Mouse (Mus musculus): ENCODE data around the gene Pigc. TPM values are rescaled to one million over a fixed set of nuclear protein-coding genes. Genes with fewer than 3 reads are reported as not detected.
A peak's percentile ranks its signal among the peaks of the same experiment; 100 is the strongest.

Pigc gene
- 35.7 and 36.9 TPM in 2 replicates for polyA plus RNA-seq (2015; fragmentation: Nextera tagmentation; extraction: Ambion mirVana)

GRCm38 (mm10) chr1:161968589-161969407 lies at the start of gene Pigc:
Gene Pigc (plus strand): TSS chr1:161969186.
- H3K4me2 ChIP-seq (ENCODE audit: low read length) = peak within 1 kb of the TSS; percentile 74
- H3K36me3 ChIP-seq (ENCODE audit: control insufficient read depth, insufficient read depth) = no peaks in the 10 kb centered on the region
- H3K4me1 ChIP-seq (replicated peaks; ENCODE audit: control insufficient read depth, insufficient read depth, low read length) = peaks cover 11% of the 10 kb centered on the region
- no peaks in the 10 kb centered on the region for H3K27me3 ChIP-seq (replicated peaks; ENCODE audit: control insufficient read depth, insufficient read depth, low read length)
- ATAC-seq = peak; percentile 99
- H3K4me3 ChIP-seq (replicated peaks; ENCODE audit: low read length) = peak within 1 kb of the TSS; percentile 82
- H3K9ac ChIP-seq (replicated peaks; ENCODE audit: low read depth, low read length) = peak within 1 kb of the TSS; percentile 80
- H3K9me3 ChIP-seq (ENCODE audit: control insufficient read depth, low read length) = no peaks in the 10 kb centered on the region
- H3K27ac ChIP-seq (ENCODE audit: low read length) = peak within 1 kb of the TSS; percentile 73
- 3% methylated on average over 38 of the region's 38 CpGs for WGBS

GRCm38 (mm10) chr1:161919594-161919993 lies 49.4 kb upstream of the Pigc start:
- WGBS = 97% methylated on average over 2 of the region's 2 CpGs
- Histone ChIP-seq H3K9ac (replicated peaks; ENCODE audit: low read depth, low read length) (no peak overlapping the region), H3K9me3 (ENCODE audit: control insufficient read depth, low read length) (no peaks in the 10 kb centered on the region), H3K4me1 (replicated peaks; ENCODE audit: control insufficient read depth, insufficient read depth, low read length) (no peaks in the 10 kb centered on the region), H3K4me2 (ENCODE audit: low read length) (no peak overlapping the region), H3K4me3 (replicated peaks; ENCODE audit: low read length) (no peak overlapping the region), H3K36me3 (ENCODE audit: control insufficient read depth, insufficient read depth) (no peaks in the 10 kb centered on the region), H3K27me3 (replicated peaks; ENCODE audit: control insufficient read depth, insufficient read depth, low read length) (no peaks in the 10 kb centered on the region), H3K27ac (ENCODE audit: low read length) (no peak overlapping the region)
- ATAC-seq = no peak

- Histone ChIP-seq H3K27ac (ENCODE audit: low read length) (no peak overlapping the region), H3K4me3 (replicated peaks; ENCODE audit: low read length) (no peak overlapping the region), H3K4me2 (ENCODE audit: low read length) (no peak overlapping the region), H3K9ac (replicated peaks; ENCODE audit: low read depth, low read length) (no peak overlapping the region), H3K9me3 (ENCODE audit: control insufficient read depth, low read length) (no peaks in the 10 kb centered on the region), H3K27me3 (replicated peaks; ENCODE audit: control insufficient read depth, insufficient read depth, low read length) (no peaks in the 10 kb centered on the region), H3K4me1 (replicated peaks; ENCODE audit: control insufficient read depth, insufficient read depth, low read length) (no peaks in the 10 kb centered on the region), H3K36me3 (ENCODE audit: control insufficient read depth, insufficient read depth) (no peaks in the 10 kb centered on the region)
- 90% methylated on average over 9 of the region's 9 CpGs for WGBS
- ATAC-seq = no peak
These were observed 48.2 kb upstream of the Pigc start for GRCm38 (mm10) chr1:161920475-161921454.

- Histone ChIP-seq H3K9me3 (ENCODE audit: control insufficient read depth, low read length) (no peaks in the 10 kb centered on the region), H3K36me3 (ENCODE audit: control insufficient read depth, insufficient read depth) (no peaks in the 10 kb centered on the region), H3K4me3 (replicated peaks; ENCODE audit: low read length) (no peak overlapping the region), H3K4me1 (replicated peaks; ENCODE audit: control insufficient read depth, insufficient read depth, low read length) (no peaks in the 10 kb centered on the region), H3K9ac (replicated peaks; ENCODE audit: low read depth, low read length) (no peak overlapping the region), H3K4me2 (ENCODE audit: low read length) (no peak overlapping the region), H3K27ac (ENCODE audit: low read length) (no peak overlapping the region), H3K27me3 (replicated peaks; ENCODE audit: control insufficient read depth, insufficient read depth, low read length) (no peaks in the 10 kb centered on the region)
- 59% methylated on average over 6 of the region's 6 CpGs for WGBS
- no peak for ATAC-seq
These were observed 47.1 kb upstream of the Pigc start for GRCm38 (mm10) chr1:161921928-161922327.

GRCm38 (mm10) chr1:161924321-161924720 lies 44.7 kb upstream of the Pigc start:
- no peaks in the 10 kb centered on the region for H3K4me1 ChIP-seq (replicated peaks; ENCODE audit: control insufficient read depth, insufficient read depth, low read length)
- H3K4me3 ChIP-seq (replicated peaks; ENCODE audit: low read length) = no peak overlapping the region
- H3K27me3 ChIP-seq (replicated peaks; ENCODE audit: control insufficient read depth, insufficient read depth, low read length) = no peaks in the 10 kb centered on the region
- no peak overlapping the region for H3K9ac ChIP-seq (replicated peaks; ENCODE audit: low read depth, low read length)
- no peak for ATAC-seq
- H3K36me3 ChIP-seq (ENCODE audit: control insufficient read depth, insufficient read depth) = no peaks in the 10 kb centered on the region
- H3K27ac ChIP-seq (ENCODE audit: low read length) = no peak overlapping the region
- H3K4me2 ChIP-seq (ENCODE audit: low read length) = no peak overlapping the region
- no peaks in the 10 kb centered on the region for H3K9me3 ChIP-seq (ENCODE audit: control insufficient read depth, low read length)
- 63% methylated on average over 3 of the region's 3 CpGs for WGBS

GRCm38 (mm10) chr1:161925281-161925805 lies 43.6 kb upstream of the Pigc start:
- no peak for ATAC-seq
- Histone ChIP-seq H3K9me3 (ENCODE audit: control insufficient read depth, low read length) (no peaks in the 10 kb centered on the region), H3K27me3 (replicated peaks; ENCODE audit: control insufficient read depth, insufficient read depth, low read length) (no peaks in the 10 kb centered on the region), H3K4me3 (replicated peaks; ENCODE audit: low read length) (no peak overlapping the region), H3K27ac (ENCODE audit: low read length) (no peak overlapping the region), H3K4me2 (ENCODE audit: low read length) (no peak overlapping the region), H3K9ac (replicated peaks; ENCODE audit: low read depth, low read length) (no peak overlapping the region), H3K4me1 (replicated peaks; ENCODE audit: control insufficient read depth, insufficient read depth, low read length) (no peaks in the 10 kb centered on the region), H3K36me3 (ENCODE audit: control insufficient read depth, insufficient read depth) (no peaks in the 10 kb centered on the region)
- 87% methylated on average over 13 of the region's 13 CpGs for WGBS

- no peak for ATAC-seq
- no peak overlapping the region for H3K9ac ChIP-seq (replicated peaks; ENCODE audit: low read depth, low read length)
- WGBS = 72% methylated on average over 2 of the region's 2 CpGs
These were observed 41.0 kb upstream of the Pigc start for GRCm38 (mm10) chr1:161927976-161928375.

GRCm38 (mm10) chr1:161931313-161931712 lies 37.7 kb upstream of the Pigc start:
- no peaks in the 10 kb centered on the region for H3K9me3 ChIP-seq (ENCODE audit: control insufficient read depth, low read length)
- WGBS = 70% methylated on average over 4 of the region's 4 CpGs

More at GRCm38 (mm10) chr1:161927976-161928375, 41.0 kb upstream of the Pigc start:
- Histone ChIP-seq H3K4me1 (replicated peaks; ENCODE audit: control insufficient read depth, insufficient read depth, low read length) (no peaks in the 10 kb centered on the region), H3K36me3 (ENCODE audit: control insufficient read depth, insufficient read depth) (no peaks in the 10 kb centered on the region), H3K4me3 (replicated peaks; ENCODE audit: low read length) (no peak overlapping the region), H3K27ac (ENCODE audit: low read length) (no peak overlapping the region), H3K9me3 (ENCODE audit: control insufficient read depth, low read length) (no peaks in the 10 kb centered on the region), H3K27me3 (replicated peaks; ENCODE audit: control insufficient read depth, insufficient read depth, low read length) (no peaks in the 10 kb centered on the region), H3K4me2 (ENCODE audit: low read length) (no peak overlapping the region)

GRCm38 (mm10) chr1:161931817-161932216 lies 37.2 kb upstream of the Pigc start:
- H3K9ac ChIP-seq (replicated peaks; ENCODE audit: low read depth, low read length) = no peak overlapping the region
- no peaks in the 10 kb centered on the region for H3K36me3 ChIP-seq (ENCODE audit: control insufficient read depth, insufficient read depth)
- H3K4me3 ChIP-seq (replicated peaks; ENCODE audit: low read length) = no peak overlapping the region
- no peaks in the 10 kb centered on the region for H3K9me3 ChIP-seq (ENCODE audit: control insufficient read depth, low read length)
- H3K27ac ChIP-seq (ENCODE audit: low read length) = no peak overlapping the region
- no peaks in the 10 kb centered on the region for H3K27me3 ChIP-seq (replicated peaks; ENCODE audit: control insufficient read depth, insufficient read depth, low read length)
- WGBS = 78% methylated on average over 10 of the region's 10 CpGs
- no peaks in the 10 kb centered on the region for H3K4me1 ChIP-seq (replicated peaks; ENCODE audit: control insufficient read depth, insufficient read depth, low read length)
- no peak overlapping the region for H3K4me2 ChIP-seq (ENCODE audit: low read length)
- no peak for ATAC-seq

More at GRCm38 (mm10) chr1:161931313-161931712, 37.7 kb upstream of the Pigc start:
- Histone ChIP-seq H3K9ac (replicated peaks; ENCODE audit: low read depth, low read length) (no peak overlapping the region), H3K27me3 (replicated peaks; ENCODE audit: control insufficient read depth, insufficient read depth, low read length) (no peaks in the 10 kb centered on the region), H3K4me2 (ENCODE audit: low read length) (no peak overlapping the region), H3K27ac (ENCODE audit: low read length) (no peak overlapping the region), H3K36me3 (ENCODE audit: control insufficient read depth, insufficient read depth) (no peaks in the 10 kb centered on the region), H3K4me3 (replicated peaks; ENCODE audit: low read length) (no peak overlapping the region), H3K4me1 (replicated peaks; ENCODE audit: control insufficient read depth, insufficient read depth, low read length) (no peaks in the 10 kb centered on the region)
- ATAC-seq = no peak
